ENCODE assay signal across 12 mouse cellular contexts in genomic region chr11:96353939-96354338, GRCm38 (mm10). TPM values are rescaled to one million over a fixed set of nuclear protein-coding genes. Genes with fewer than 3 reads are reported as not detected.
DNase-seq lines count a peak whose midpoint lies in the region; TF ChIP-seq lines count a peak whose summit lies in the region.
"Had no signal": no experiment of that assay in that cellular context is flagged by ENCODE, and none has a peak within 500 bp of the region (broad histone marks: within the 10 kb centered on the region; RNA-seq: fewer than 3 reads in every experiment).

No protein-coding gene starts in this region.

- no peak for DNase-seq in gastrocnemius, adult 2 months
- DNase-seq in gastrocnemius, postnatal 14 days: no peak
- peak; percentile 26 for DNase-seq in urinary bladder, adult 2 months (ENCODE audit: low spot score)
- DNase-seq in urinary bladder, adult 18-20 months (ENCODE audit: low spot score in 2 of 2): no peak
- DNase-seq in limb, embryonic 10.5 days (ENCODE audit: low spot score): no peak
- peak; percentile 37 for DNase-seq in yolk sac, embryonic 10.5 days (ENCODE audit: low spot score)
- DNase-seq in thymus, adult 2 months: no peak
- DNase-seq in cerebellum, adult 9-11 months: no peak
- DNase-seq: cerebellum, adult 9-10 months had no signal

- intact Hi-C loops in gastrocnemius, adult 2 months (cut with DNase I): loop anchor here (5.0 kb wide), 2 partner anchors 42 to 53 kb away; no protein-coding TSS in a partner anchor
- intact Hi-C loops in gastrocnemius, postnatal 14 days (cut with DNase I; ENCODE audit: low total_unique reads): no loop called here

- peak overlapping the region; percentile 69 for H3K4me3 ChIP-seq in gastrocnemius, adult 2 months
- peak overlapping the region; percentile 63 for H3K4me3 ChIP-seq in limb, embryonic 10.5 days
- no peak overlapping the region for H3K4me3 ChIP-seq in thymus, adult 2 months (ENCODE audit: control insufficient read depth, insufficient read depth, low read length)

- WGBS in limb, embryonic 10.5 days: 2% methylated on average over 8 of the region's 8 CpGs
- WGBS in thymus, adult 2 months: 76% methylated on average over 8 of the region's 8 CpGs

- TF ChIP-seq POLR2A in thymus, adult 2 months (IDR thresholded peaks at IDR 0.05; ENCODE audit: control insufficient read depth, extremely low read depth, insufficient read depth, low read length, poor library complexity): no peak

- peaks cover 73% of the 10 kb centered on the region for H3K27me3 ChIP-seq in limb, embryonic 10.5 days (ENCODE audit: low read depth, poor library complexity, severe bottlenecking)
- peaks cover 25% of the 10 kb centered on the region for H3K27me3 ChIP-seq in thymus, adult 2 months (ENCODE audit: control insufficient read depth, insufficient read depth, low read length)

- H3K4me1 ChIP-seq in limb, embryonic 10.5 days: peaks cover 64% of the 10 kb centered on the region
- no peaks in the 10 kb centered on the region for H3K4me1 ChIP-seq in thymus, adult 2 months (replicated peaks; ENCODE audit: control insufficient read depth, insufficient read depth, low read length)

- H3K27ac ChIP-seq in gastrocnemius, adult 2 months: peak overlapping the region; percentile 77
- peak overlapping the region; percentile 94 for H3K27ac ChIP-seq in limb, embryonic 10.5 days
- no peak overlapping the region for H3K27ac ChIP-seq in thymus, adult 2 months (ENCODE audit: control insufficient read depth, insufficient read depth, low read length)

- no peak for TF ChIP-seq CTCF in gastrocnemius, adult 2 months (IDR thresholded peaks at IDR 0.05)
- no peak for TF ChIP-seq CTCF in thymus, adult 2 months (IDR thresholded peaks at IDR 0.05; ENCODE audit: borderline replicate concordance, control insufficient read depth, extremely low read depth, insufficient read depth, low read length, poor library complexity)

- no peaks in the 10 kb centered on the region for H3K9me3 ChIP-seq in limb, embryonic 10.5 days (replicated peaks)
- H3K9me3 ChIP-seq: G1E had no signal

- no peaks in the 10 kb centered on the region for H3K36me3 ChIP-seq in limb, embryonic 10.5 days
- no peaks in the 10 kb centered on the region for H3K36me3 ChIP-seq in thymus, adult 2 months (ENCODE audit: control insufficient read depth, insufficient read depth, low read length)
- H3K36me3 ChIP-seq: G1E had no signal

RNA-seq across cellular contexts. Expression of gene Hoxb2, which starts 3.6 kb away (rescaled TPM):
- total RNA-seq in gastrocnemius, adult 2 months (2021): under 1 TPM; 0.15 to 0.20 TPM
- total RNA-seq in gastrocnemius, postnatal 14 days (2021): 1 to 10 TPM in 1 of 2 experiments, under 1 TPM in 1; 0.51 to 1.1 TPM
- 14.3 and 18.1 TPM in 2 replicates for polyA plus RNA-seq in urinary bladder, adult 2 months (2012; rRNA removed)
- polyA plus RNA-seq in limb, embryonic 10.5 days (2016; fragmentation: Nextera tagmentation; extraction: Ambion mirVana): 11.3 and 13.5 TPM in 2 replicates
- 1.5 and 2.2 TPM in 2 replicates for polyA plus RNA-seq in thymus, adult 2 months (2012; rRNA removed)
- total RNA-seq: left cerebral cortex, postnatal 14 days had no signal
- polyA plus RNA-seq: G1E had no signal

RNA-seq across cellular contexts. Expression of gene Hoxb1, which starts 11.6 kb away (rescaled TPM):
- not detected for total RNA-seq in gastrocnemius, adult 2 months (2021)
- not detected for total RNA-seq in gastrocnemius, postnatal 14 days (2021)
- polyA plus RNA-seq in urinary bladder, adult 2 months (2012; rRNA removed): 0.16 and 0.17 TPM in 2 replicates
- polyA plus RNA-seq in limb, embryonic 10.5 days (2016; fragmentation: Nextera tagmentation; extraction: Ambion mirVana): 0.78 and 0.83 TPM in 2 replicates
- not detected in 2 replicates for polyA plus RNA-seq in thymus, adult 2 months (2012; rRNA removed)
- total RNA-seq: left cerebral cortex, postnatal 14 days had no signal
- polyA plus RNA-seq: G1E; spleen, adult 2 months had no signal

RNA-seq across cellular contexts. Expression of gene Hoxb3, which starts 30.8 kb away (rescaled TPM):
- under 1 TPM; 0.22 to 0.51 TPM for total RNA-seq in gastrocnemius, adult 2 months (2021)
- under 1 TPM; 0.66 to 0.80 TPM for total RNA-seq in gastrocnemius, postnatal 14 days (2021)
- 11.4 and 11.8 TPM in 2 replicates for polyA plus RNA-seq in urinary bladder, adult 2 months (2012; rRNA removed)
- 0.76 and 1.0 TPM in 2 replicates for polyA plus RNA-seq in limb, embryonic 10.5 days (2016; fragmentation: Nextera tagmentation; extraction: Ambion mirVana)
- 1.1 TPM in 2 replicates for polyA plus RNA-seq in thymus, adult 2 months (2012; rRNA removed)
- total RNA-seq: left cerebral cortex, postnatal 14 days had no signal

RNA-seq across cellular contexts. Expression of gene Hoxb4, which starts 35.9 kb away (rescaled TPM):
- under 1 TPM; 0.31 to 0.38 TPM for total RNA-seq in gastrocnemius, adult 2 months (2021)
- total RNA-seq in gastrocnemius, postnatal 14 days (2021): under 1 TPM; 0.51 to 0.53 TPM
- polyA plus RNA-seq in urinary bladder, adult 2 months (2012; rRNA removed): 6.8 and 7.6 TPM in 2 replicates
- polyA plus RNA-seq in limb, embryonic 10.5 days (2016; fragmentation: Nextera tagmentation; extraction: Ambion mirVana): 0.89 and 1.2 TPM in 2 replicates
- 1.3 and 1.5 TPM in 2 replicates for polyA plus RNA-seq in thymus, adult 2 months (2012; rRNA removed)
- total RNA-seq: G1E; left cerebral cortex, postnatal 14 days had no signal

RNA-seq across cellular contexts. Expression of gene Hoxb5, which starts 50.8 kb away (rescaled TPM):
- total RNA-seq in gastrocnemius, adult 2 months (2021): under 1 TPM; 0.26 to 0.28 TPM
- under 1 TPM; 0.90 to 0.91 TPM for total RNA-seq in gastrocnemius, postnatal 14 days (2021)
- polyA plus RNA-seq in urinary bladder, adult 2 months (2012; rRNA removed): 5.8 and 7.4 TPM in 2 replicates
- 5.5 and 5.9 TPM in 2 replicates for polyA plus RNA-seq in limb, embryonic 10.5 days (2016; fragmentation: Nextera tagmentation; extraction: Ambion mirVana)
- polyA plus RNA-seq in thymus, adult 2 months (2012; rRNA removed): 0.18 and 0.22 TPM in 2 replicates
- total RNA-seq: left cerebral cortex, postnatal 14 days had no signal

Comparison
In these comparisons a context has a peak if more than half of its experiments do, and no peak if none do; other contexts are left out.
1. DNase-seq: peak in urinary bladder, adult 2 months (single experiment) and yolk sac, embryonic 10.5 days (single experiment); none in gastrocnemius, adult 2 months (single experiment), gastrocnemius, postnatal 14 days (single experiment), urinary bladder, adult 18-20 months (0 of 2), limb, embryonic 10.5 days (single experiment), thymus, adult 2 months (single experiment) and cerebellum, adult 9-11 months (single experiment).